Mouse (Mus musculus) brown adipose tissue, adult 24 weeks (tissue): ENCODE measurements around the gene Gm3415. TPM values are rescaled to one million over a fixed set of nuclear protein-coding genes. Genes with fewer than 3 reads are reported as not detected.
"Not testable (repeated sequence)": the region's sequence is repeated elsewhere in the genome, so short reads cannot be mapped to it uniquely, and the experiment has no call there.

Experiments used
- H3K27ac ChIP-seq: fragments of 200-500 bp; replicated peaks from 2 replicates; pipeline ENCODE4 v1.5.1; 2012; ENCODE audit warnings: low read depth, mild to moderate bottlenecking, low read length
- H3K4me1 ChIP-seq: fragments of 200-500 bp; 2 replicates; pipeline ENCODE4 v1.6.1; 2012; ENCODE audit warnings: low read length, mixed read lengths; ENCODE audit not compliant: control insufficient read depth, insufficient read depth, insufficient read length
- H3K4me3 ChIP-seq: fragments of 200-500 bp; 2 replicates; pipeline ENCODE4 v1.5.1; 2012; ENCODE audit warnings: low read depth, mild to moderate bottlenecking, low read length, moderate library complexity; ENCODE audit not compliant: insufficient read depth
- polyA plus RNA-seq: library from polyadenylated mRNA; stranded (reverse); fragments of >200 nt; gene quantifications from 2 replicates; pipeline ENCODE4 v1.2.4, GENCODE M21; 2012; ENCODE audit not compliant: missing spikeins, insufficient read depth, insufficient read length

The Gm3415 gene
- polyA plus RNA-seq, result not detected in 2 replicates

DNA sequence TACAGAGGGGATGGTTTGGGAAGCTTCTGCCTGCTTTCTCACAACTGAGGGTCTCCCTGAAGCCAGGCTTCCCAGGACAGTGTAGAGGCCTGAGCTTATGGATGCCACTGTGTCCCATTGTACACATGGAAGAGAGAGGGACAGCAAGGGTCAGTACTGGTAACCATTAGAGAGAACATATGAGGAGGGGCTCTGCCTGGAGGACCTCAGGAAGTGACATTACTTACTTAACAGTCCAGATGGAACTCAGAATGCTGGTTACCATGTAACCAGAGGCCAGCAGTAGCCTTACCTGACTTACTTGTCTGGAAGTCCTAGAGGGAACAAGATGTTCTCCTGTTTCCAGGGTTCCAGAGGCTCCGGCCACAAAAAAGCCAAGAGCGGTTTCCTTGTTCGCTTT, at the start of gene Gm3415:
Gm3415 (plus strand) TSS at position 301 of the 400 bp plus-strand sequence.
- H3K27ac ChIP-seq, H3K4me1 ChIP-seq, H3K4me3 ChIP-seq: not testable (repeated sequence)

DNA sequence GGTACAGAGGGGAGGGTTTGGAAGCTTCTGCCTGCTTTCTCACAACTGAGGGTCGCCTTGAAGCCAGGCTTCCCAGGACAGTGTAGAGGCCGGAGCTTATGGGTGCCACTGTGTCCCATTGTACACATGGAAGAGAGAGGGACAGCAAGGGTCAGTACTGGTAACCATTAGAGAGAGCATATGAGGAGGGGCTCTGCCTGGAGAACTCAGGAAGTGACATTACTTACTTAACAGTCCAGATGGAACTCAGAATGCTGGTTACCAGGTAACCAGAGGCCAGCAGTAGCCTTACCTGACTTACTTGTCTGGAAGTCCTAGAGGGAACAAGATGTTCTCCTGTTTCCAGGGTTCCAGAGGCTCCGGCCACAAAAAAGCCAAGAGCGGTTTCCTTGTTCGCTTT, 42.1 kb upstream of the Gm3415 start, which contains the start of gene Gm3402:
Gm3402 (plus strand) TSS at position 301 of the 400 bp plus-strand sequence.
- not testable (repeated sequence) for H3K27ac ChIP-seq, H3K4me1 ChIP-seq, H3K4me3 ChIP-seq

DNA sequence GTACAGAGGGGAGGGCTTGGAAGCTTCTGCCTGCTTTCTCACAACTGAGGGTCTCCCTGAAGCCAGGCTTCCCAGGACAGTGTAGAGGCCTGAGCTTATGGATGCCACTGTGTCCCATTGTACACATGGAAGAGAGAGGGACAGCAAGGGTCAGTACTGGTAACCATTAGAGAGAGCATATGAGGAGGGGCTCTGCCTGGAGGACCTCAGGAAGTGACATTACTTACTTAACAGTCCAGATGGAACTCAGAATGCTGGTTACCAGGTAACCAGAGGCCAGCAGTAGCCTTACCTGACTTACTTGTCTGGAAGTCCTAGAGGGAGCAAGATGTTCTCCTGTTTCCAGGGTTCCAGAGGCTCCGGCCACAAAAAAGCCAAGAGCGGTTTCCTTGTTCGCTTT, 30.4 kb upstream of the Gm3415 start, which contains the start of gene Gm3404:
Gm3404 (plus strand) TSS at position 301 of the 400 bp plus-strand sequence.
- not testable (repeated sequence) for H3K4me3 ChIP-seq, H3K4me1 ChIP-seq, H3K27ac ChIP-seq

DNA sequence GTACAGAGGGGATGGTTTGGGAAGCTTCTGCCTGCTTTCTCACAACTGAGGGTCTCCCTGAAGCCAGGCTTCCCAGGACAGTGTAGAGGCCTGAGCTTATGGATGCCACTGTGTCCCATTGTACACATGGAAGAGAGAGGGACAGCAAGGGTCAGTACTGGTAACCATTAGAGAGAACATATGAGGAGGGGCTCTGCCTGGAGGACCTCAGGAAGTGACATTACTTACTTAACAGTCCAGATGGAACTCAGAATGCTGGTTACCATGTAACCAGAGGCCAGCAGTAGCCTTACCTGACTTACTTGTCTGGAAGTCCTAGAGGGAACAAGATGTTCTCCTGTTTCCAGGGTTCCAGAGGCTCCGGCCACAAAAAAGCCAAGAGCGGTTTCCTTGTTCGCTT, 18.6 kb upstream of the Gm3415 start, which contains the start of gene Gm3409:
Gm3409 (plus strand) TSS at position 301 of the 400 bp plus-strand sequence.
- H3K4me1 ChIP-seq, H3K27ac ChIP-seq, H3K4me3 ChIP-seq: not testable (repeated sequence)

DNA sequence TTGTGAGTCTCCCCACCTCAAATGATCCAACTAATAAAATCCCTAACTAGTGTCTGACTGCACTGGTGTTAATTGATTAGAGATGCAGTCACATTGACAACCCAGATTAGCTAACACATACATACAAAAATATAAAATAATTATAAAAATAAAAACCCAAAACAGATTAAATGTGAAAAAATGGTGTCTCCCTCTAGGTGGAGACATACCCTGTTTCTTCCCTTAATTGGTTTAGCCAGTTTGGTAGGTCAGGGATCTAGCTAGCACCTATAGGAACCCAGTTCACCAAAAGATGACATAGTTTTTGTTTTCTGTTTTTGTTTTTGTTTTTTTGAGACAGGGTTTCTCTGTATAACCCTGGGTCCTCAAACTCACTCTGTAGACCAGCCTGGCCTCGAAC, 8.3 kb downstream of the Gm3415 start:
- Histone ChIP-seq H3K27ac (no peak overlapping the region), H3K4me3 (no peak overlapping the region), H3K4me1 (no peaks in the 10 kb centered on the region)

DNA sequence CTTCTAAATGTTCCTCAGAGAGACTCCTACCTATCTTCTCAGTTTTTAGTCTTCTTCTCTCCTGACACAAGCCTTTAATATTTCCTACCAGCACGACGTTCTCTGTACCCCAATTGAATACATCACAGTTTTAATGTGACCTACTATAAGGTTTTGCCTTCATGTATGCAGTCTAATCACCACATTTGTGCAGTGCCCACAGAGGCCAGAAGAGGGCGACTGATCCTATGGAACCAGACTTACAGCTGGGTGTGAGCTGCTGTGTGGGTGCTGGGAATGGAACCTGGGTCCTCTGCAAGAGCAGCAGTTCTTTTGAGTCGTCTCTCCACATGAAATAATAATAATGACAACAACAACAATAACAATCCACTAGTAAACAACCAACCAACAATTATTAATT, 11.1 kb downstream of the Gm3415 start:
- Histone ChIP-seq H3K27ac (no peak overlapping the region), H3K4me3 (no peak overlapping the region), H3K4me1 (no peaks in the 10 kb centered on the region)

DNA sequence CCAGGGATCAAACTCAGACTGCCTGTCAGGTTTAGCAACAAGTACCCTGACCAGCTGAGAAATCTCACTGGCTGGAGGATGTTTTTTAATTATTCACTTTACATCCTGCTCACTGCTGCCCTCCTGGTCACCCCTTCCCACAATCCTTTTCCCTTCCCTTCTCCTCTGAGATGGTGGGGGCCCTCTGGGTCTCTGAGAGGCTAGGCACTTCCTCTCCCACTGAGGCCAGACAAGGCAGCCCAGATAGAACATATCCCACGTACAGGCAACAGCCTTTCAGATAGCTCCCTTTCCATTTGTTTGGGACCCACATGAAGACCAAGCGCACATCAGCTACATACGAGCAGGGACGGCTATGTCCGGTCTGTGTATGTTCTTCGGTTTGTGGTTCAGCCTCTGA, 14.2 kb downstream of the Gm3415 start:
- not testable (repeated sequence) for H3K27ac ChIP-seq, H3K4me3 ChIP-seq, H3K4me1 ChIP-seq

DNA sequence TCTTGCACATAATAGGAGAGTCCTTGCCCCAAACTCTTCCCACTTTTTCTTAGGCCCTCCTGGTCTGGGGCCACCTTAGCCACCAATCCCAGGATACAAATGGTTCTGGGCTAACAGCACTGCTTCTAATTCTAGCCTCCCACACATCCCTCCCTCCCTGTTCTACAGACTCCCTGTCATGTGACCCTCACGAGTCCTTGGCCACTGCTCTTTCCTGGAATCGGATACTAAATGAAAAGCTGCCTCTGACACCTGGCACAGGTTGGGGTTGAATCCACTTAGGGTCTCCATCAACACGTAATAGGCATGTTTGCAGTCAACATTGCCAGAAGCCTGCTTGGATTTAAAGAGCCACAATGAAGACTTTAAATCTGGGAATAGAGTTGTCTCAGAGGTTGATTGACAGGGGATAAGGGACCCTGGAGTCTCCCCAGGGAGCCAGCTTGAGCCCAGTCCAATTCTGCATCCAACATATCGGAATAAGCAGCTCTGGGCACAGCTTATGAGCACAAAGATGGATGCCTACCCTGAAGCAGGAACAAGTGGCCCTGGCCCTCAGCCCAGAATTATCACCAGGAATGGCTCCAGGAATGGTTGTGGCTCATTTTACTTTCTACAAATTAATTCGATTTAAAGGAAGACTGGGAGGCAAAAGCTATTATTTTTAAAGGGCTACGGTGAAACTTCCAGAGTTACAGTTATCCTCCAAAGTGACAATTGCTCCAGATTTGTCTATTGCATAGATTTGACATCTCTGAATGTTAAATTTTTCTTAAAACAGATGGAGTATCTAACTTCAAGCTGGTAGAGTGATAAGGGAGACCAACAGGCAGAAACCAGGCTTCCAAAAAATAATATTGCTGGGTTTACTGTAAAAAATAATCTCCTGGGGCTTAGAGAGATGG, 16.1 kb downstream of the Gm3415 start:
- not testable (repeated sequence) for H3K4me1 ChIP-seq, H3K4me3 ChIP-seq, H3K27ac ChIP-seq

DNA sequence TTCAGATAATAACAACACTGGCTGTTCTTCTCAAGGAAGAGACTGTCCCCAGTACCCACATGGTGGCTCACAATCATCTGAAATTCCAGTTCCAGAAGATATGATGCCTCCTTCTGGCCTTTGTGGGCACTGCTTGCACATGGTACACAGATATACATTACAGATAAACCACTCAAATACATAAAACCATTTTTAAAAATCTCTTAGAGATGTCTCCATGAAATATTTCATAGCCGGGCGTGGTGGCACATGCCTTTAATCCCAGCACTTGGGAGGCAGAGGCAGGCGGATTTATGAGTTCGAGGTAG, 16.8 kb downstream of the Gm3415 start:
- H3K27ac ChIP-seq, H3K4me3 ChIP-seq, H3K4me1 ChIP-seq: not testable (repeated sequence)

DNA sequence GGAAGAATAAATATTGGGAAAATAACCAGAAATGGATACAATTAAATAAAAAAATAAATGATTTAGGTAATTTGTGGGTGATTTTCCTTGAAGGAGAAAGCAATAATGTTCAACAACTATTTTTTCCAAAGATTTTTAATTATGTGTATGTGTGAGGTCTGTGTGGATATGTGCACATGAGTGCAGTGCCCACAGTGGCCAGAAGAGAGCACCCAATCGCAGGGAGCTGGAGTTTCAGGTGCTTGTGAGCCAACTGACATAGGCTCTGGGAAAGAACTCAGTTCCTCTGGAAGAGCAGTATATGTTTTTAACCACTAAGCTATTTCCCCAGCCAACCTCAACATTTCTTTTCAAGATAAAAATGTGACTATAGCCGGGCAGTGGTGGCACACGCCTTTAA, 20.7 kb downstream of the Gm3415 start:
- H3K4me1 ChIP-seq, result no peaks in the 10 kb centered on the region
- H3K27ac ChIP-seq, result no peak overlapping the region
- H3K4me3 ChIP-seq, result no peak overlapping the region

DNA sequence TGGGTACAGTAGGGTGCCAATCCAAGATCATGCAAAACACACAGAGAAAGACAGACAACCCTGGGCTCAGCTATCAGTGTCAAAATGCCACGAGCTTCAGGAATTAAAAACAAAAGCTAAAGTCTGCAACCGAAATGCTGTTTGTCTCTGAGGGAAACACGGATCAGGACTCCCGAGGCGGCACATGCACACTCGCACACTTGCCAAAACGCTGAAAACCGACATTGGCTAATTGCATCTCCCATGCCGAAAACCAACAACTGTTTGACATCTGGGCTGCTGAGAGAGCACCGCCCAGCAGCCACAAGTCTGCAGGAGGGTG, 28.2 kb downstream of the Gm3415 start:
- no peak overlapping the region for H3K27ac ChIP-seq
- H3K4me3 ChIP-seq, result no peak overlapping the region
- H3K4me1 ChIP-seq, result no peaks in the 10 kb centered on the region

DNA sequence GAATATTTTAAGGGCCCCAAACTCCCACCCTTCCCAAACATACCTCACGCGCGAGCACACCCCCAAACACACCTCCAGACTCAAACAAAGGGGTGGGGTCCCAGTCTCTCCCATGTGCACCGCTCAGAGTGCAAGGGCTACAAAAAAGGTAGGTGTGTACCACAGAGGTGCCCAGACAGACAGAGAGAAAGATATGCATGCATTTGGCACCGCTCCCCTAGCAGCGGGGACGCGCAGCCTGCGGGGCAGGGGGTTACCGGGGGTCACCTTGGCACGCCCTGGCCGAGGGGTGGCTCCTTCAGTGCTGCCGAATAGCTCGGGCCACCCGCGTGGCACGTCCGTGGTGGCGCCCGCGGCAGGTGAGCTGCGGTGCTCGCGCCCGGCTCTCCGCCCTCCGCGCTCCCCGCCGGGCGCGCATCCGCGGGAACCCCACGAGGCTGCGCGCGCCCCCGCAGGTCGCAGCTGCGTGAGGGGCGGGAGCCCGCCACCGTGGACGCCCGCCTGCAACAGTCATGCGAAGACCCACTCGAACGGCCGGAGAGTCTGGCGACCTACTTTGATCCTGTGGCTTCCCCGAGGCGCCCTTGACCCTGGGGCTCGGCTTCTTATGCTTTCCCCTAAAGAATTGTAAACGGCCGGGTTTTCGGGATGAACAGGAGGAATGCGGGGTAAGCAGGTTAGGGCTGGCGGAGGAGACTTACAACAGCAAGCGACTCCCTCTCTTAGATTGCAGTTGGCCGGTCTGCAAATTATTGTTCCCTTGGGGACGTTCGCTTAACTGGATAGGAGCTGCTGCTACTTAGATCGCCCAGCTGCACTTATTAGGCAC, 28.8 kb downstream of the Gm3415 start, which contains the start of gene Gpr12:
Gpr12 (minus strand) TSS at position 762 of the 829 bp plus-strand sequence.
- Histone ChIP-seq H3K4me1 (no peaks in the 10 kb centered on the region), H3K4me3 (no peak within 1 kb of the TSS), H3K27ac (no peak within 1 kb of the TSS)

DNA sequence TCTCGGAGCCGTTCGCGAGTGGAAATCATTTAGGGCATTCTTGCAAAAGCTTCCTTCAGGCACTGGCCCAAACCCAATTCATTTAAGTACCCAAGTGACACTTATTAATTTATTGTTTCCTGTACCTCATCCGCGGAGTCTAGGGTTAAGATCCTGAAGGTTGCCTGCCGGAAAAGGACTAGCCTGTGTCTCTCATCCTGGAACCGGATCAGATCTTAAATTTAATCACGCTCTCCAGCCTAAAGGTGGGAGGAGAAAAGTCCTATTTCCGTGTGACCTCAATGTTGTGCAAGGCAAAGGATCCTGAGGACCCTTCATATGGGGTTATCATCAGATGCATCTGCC, 29.3 kb downstream of the Gm3415 start:
- Histone ChIP-seq H3K4me3 (no peak overlapping the region), H3K27ac (no peak overlapping the region), H3K4me1 (no peaks in the 10 kb centered on the region)

DNA sequence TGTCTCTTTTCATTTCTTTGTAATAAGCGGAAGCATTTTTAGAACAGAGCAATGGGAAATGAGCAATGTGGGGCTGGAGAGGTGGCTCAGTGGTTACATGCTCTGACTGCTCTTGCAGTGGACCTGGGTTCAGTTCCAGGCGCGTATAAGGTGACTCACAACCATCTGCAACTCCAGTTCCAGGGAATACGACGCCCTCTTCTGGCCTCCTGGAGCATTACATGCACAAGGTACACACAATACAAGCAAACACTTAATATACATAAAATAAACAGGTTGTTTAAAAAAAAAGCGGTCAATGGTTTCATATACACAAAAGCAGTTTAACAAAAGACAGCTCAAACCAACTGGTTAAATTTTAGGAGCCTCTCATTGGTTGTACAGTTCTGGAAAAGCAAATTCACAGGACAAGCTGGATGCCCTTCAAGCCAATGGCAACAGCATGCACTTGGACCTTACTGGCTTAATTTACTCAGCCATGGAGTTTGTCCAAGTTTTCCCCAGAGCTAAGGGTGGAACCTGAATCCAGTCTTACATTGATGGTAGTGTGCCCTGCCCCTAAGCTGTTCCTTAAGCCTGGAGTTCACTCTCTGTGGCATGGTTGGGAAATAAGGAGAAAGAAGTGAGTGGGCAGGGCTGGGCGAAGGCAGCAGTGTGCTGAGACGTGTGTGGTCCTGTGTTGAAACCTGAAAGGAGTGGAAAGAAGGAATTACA, 30.6 kb downstream of the Gm3415 start:
- Histone ChIP-seq H3K4me1 (no peaks in the 10 kb centered on the region), H3K4me3 (no peak overlapping the region), H3K27ac (no peak overlapping the region)

DNA sequence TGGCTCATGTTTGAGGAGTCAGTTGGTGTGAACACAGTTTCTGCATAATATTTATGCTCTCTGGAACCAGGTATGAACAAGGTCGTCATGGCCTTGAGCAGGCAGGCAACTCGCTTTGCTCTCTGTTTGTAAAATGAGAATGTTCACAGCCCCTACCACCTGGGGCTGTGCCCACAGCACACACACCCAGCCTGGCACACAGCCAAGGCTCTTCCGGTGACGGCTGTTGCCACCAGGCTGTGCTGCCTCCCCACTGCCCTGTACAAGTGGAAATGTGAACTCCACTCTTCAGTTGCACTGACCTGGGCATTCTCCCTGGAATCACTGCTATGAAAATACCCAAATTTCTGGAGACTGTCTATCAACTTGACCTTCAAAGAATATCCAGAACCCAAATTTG, 35.1 kb downstream of the Gm3415 start:
- H3K4me1 ChIP-seq, result no peaks in the 10 kb centered on the region
- no peak overlapping the region for H3K27ac ChIP-seq
- H3K4me3 ChIP-seq, result no peak overlapping the region
